Mouse (Mus musculus) spleen, adult 2 months (tissue): ENCODE results near the gene Hoxb6.

Source experiments
- CTCF ChIP-seq: fragments of 200-500 bp; IDR thresholded peaks from 2 replicates; pipeline ENCODE4 v1.5.1; 2011; ENCODE audit warnings: mild to moderate bottlenecking, inconsistent platforms; ENCODE audit not compliant: insufficient read depth, insufficient read length, insufficient replicate concordance; ENCODE audit errors: extremely low read depth
- POLR2A ChIP-seq: fragments of 200-500 bp; IDR thresholded peaks from 2 replicates; pipeline ENCODE4 v1.6.1; 2011; ENCODE audit warnings: low read depth, low read length, inconsistent platforms

DNA sequence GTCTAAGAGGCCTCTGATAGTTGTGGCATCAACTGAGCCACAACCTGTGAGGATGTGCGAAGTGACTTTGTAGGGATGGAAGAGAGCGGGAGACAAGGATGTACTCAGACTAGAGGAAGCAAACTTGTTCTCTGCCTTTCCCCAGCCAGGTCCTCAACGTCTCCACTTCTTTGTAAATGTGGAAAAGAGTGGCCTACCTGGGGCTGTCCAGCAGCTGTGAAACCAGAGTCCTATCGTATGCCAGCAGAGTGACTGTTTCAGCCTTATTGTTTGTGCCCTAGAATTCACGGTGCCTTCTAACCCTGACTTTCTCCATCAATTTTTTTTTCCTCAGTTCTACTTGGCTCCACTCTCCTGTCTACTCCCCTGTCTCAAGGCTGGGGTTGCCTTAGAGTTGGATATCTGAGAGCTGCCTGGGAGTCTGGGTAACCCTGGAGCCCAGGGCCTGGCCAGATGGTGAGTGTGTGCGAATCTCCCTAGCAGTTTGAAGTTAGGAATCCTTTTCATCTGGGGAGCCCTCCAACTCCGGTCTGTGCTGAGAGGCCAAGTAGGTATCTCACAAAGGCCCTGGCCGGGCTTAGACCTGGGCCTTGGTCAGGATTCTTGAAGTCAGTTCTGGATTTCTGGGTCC lies 27.8 kb upstream of the Hoxb6 start:
- no peak for TF ChIP-seq POLR2A
- no peak for TF ChIP-seq CTCF
